Mouse (Mus musculus) Patski (cell line): ENCODE data around the gene Wfdc21. TPM values are rescaled to one million over a fixed set of nuclear protein-coding genes. Genes with fewer than 3 reads are reported as not detected.

Experiments
- ATAC-seq: fragments of 100-300 bp; one replicate; pipeline ENCODE4 v1.8.0; 2021
- CTCF ChIA-PET: fragments of 350-600 bp; sonication (Branson Sonifier 250); formaldehyde crosslinking; loops from one replicate; lab custom pipeline; 2022; ENCODE audit warnings: inconsistent platforms; lab: Charles Lee
- POLR2A ChIA-PET: fragments of 350-600 bp; sonication (Branson Sonifier 250); formaldehyde crosslinking; loops from one replicate; lab custom pipeline; 2022; ENCODE audit warnings: antibody characterized with exemption, inconsistent platforms; lab: Charles Lee
- DNase-seq: peaks from one replicate; pipeline ENCODE4 v3.0.0-alpha.2; 2011; ENCODE audit warnings: low read depth, low spot score
- H3K27me3 ChIP-seq: fragments of 371-371 bp; one replicate; pipeline ENCODE4 v1.5.1; 2021
- CTCF ChIP-seq: fragments of 100-300 bp; IDR thresholded peaks from one replicate; pipeline ENCODE4 v1.5.1; 2021
- in situ Hi-C: fragments of 300-500 bp; cut with MboI; formaldehyde crosslinking; loops from 3 replicates; pipeline ENCODE4 v1.11.1; 2018; ENCODE audit warnings: low pct_unique_long_range_greater_than_20kb, mixed read lengths
- polyA plus RNA-seq: library from polyadenylated mRNA; unstranded; gene quantifications from one replicate; pipeline ENCODE4 v1.2.3, GENCODE M21; 2021

The Wfdc21 gene
- polyA plus RNA-seq, 1 experiment from 2014 or later: not detected

- no peak for ATAC-seq
- TF ChIP-seq CTCF: no peak
- DNase-seq: no peak
- no peaks in the 10 kb centered on the region for H3K27me3 ChIP-seq
- ChIA-PET POLR2A (no interaction called here), CTCF (no interaction called here)
- in situ Hi-C loops: loop anchor here (5.0 to 10.0 kb wide), 2 partner anchors 91 to 288 kb away; no protein-coding TSS in a partner anchor
These were observed 13.6 kb upstream of the Wfdc21 start for GRCm38 (mm10) chr11:83733071-83733640.

- TF ChIP-seq CTCF: no peak
- in situ Hi-C loops: loop anchor here (5.0 to 10.0 kb wide), 2 partner anchors 92 to 289 kb away; no protein-coding TSS in a partner anchor
- CTCF ChIA-PET: no interaction called here
These were observed 12.5 kb upstream of the Wfdc21 start for GRCm38 (mm10) chr11:83734215-83734614.

GRCm38 (mm10) chr11:83735881-83736280 is 10.9 kb upstream of the Wfdc21 start:
- H3K27me3 ChIP-seq: no peaks in the 10 kb centered on the region
- POLR2A ChIA-PET: no interaction called here
- in situ Hi-C loops: loop anchor here (5.0 to 10.0 kb wide), 2 partner anchors 174 to 291 kb away; no protein-coding TSS in a partner anchor
- DNase-seq (no peak), ATAC-seq (no peak)
- TF ChIP-seq CTCF: no peak
- CTCF ChIA-PET: interaction anchor here (1.7 kb wide), 1 partner anchor 11 kb away, joined by 5 read pairs; the partner anchor contains the start of gene Wfdc21

More at GRCm38 (mm10) chr11:83734215-83734614, 12.5 kb upstream of the Wfdc21 start:
- POLR2A ChIA-PET: no interaction called here
- DNase-seq (no peak), ATAC-seq (no peak)
- H3K27me3 ChIP-seq: no peaks in the 10 kb centered on the region

GRCm38 (mm10) chr11:83737109-83737558 is 9.6 kb upstream of the Wfdc21 start:
- TF ChIP-seq CTCF: no peak
- POLR2A ChIA-PET: no interaction called here
- DNase-seq (no peak), ATAC-seq (no peak)
- peaks cover 8% of the 10 kb centered on the region for H3K27me3 ChIP-seq
- CTCF ChIA-PET: interaction anchor here (2.6 kb wide), 1 partner anchor 106 kb away, joined by 8 read pairs; no protein-coding TSS in a partner anchor
- in situ Hi-C loops: loop anchor here (5.0 to 10.0 kb wide), 2 partner anchors 175 to 292 kb away; no protein-coding TSS in a partner anchor

GRCm38 (mm10) chr11:83739241-83739640 is 7.5 kb upstream of the Wfdc21 start:
- in situ Hi-C loops: loop anchor here (5.0 to 10.0 kb wide), 2 partner anchors 177 to 294 kb away; no protein-coding TSS in a partner anchor
- DNase-seq (no peak), ATAC-seq (no peak)
- peaks cover 8% of the 10 kb centered on the region for H3K27me3 ChIP-seq
- TF ChIP-seq CTCF: peak; percentile 90
- CTCF ChIA-PET: interaction anchor here (1.1 to 2.6 kb wide), 5 partner anchors 99 to 183 kb away, joined by 3 to 9 read pairs (median 4); no protein-coding TSS in a partner anchor
- POLR2A ChIA-PET: no interaction called here

GRCm38 (mm10) chr11:83740443-83740991 is 6.2 kb upstream of the Wfdc21 start:
- peaks cover 12% of the 10 kb centered on the region for H3K27me3 ChIP-seq
- no peak for TF ChIP-seq CTCF
- ChIA-PET CTCF (interaction anchor here (0.8 to 1.4 kb wide), 5 partner anchors 13 to 184 kb away, joined by 3 to 7 read pairs (median 3); partner anchors contain the start of gene Heatr6), POLR2A (interaction anchor here (1.1 kb wide), 1 partner anchor 13 kb away, joined by 3 read pairs; no protein-coding TSS in a partner anchor)
- in situ Hi-C loops: no loop called here
- no peak for ATAC-seq
- DNase-seq: no peak

GRCm38 (mm10) chr11:83741841-83742240 is 4.9 kb upstream of the Wfdc21 start:
- CTCF ChIA-PET: no interaction called here
- peaks cover 18% of the 10 kb centered on the region for H3K27me3 ChIP-seq
- POLR2A ChIA-PET: no interaction called here
- no peak for ATAC-seq
- DNase-seq: no peak
- TF ChIP-seq CTCF: no peak
- in situ Hi-C loops: no loop called here

- no peak for TF ChIP-seq CTCF
- POLR2A ChIA-PET: no interaction called here
- ATAC-seq: no peak
These were observed 3.9 kb upstream of the Wfdc21 start for GRCm38 (mm10) chr11:83742731-83743355.

GRCm38 (mm10) chr11:83743525-83743924 is 3.2 kb upstream of the Wfdc21 start:
- in situ Hi-C loops: no loop called here
- no peak for TF ChIP-seq CTCF
- H3K27me3 ChIP-seq: peaks cover 24% of the 10 kb centered on the region
- POLR2A ChIA-PET: no interaction called here
- DNase-seq (no peak), ATAC-seq (no peak)
- CTCF ChIA-PET: interaction anchor here (0.6 to 1.2 kb wide), 2 partner anchors 15 to 151 kb away, joined by 3 to 5 read pairs; partner anchors contain the start of gene Ccl6

More at GRCm38 (mm10) chr11:83742731-83743355, 3.9 kb upstream of the Wfdc21 start:
- H3K27me3 ChIP-seq: peaks cover 18% of the 10 kb centered on the region
- no peak for DNase-seq
- in situ Hi-C loops: no loop called here
- CTCF ChIA-PET: interaction anchor here (0.6 kb wide), 1 partner anchor 14 kb away, joined by 3 read pairs; no protein-coding TSS in a partner anchor

- ChIA-PET POLR2A (no interaction called here), CTCF (interaction anchor here (1.3 to 1.4 kb wide), 2 partner anchors 10 to 13 kb away, joined by 3 to 5 read pairs; no protein-coding TSS in a partner anchor)
- no peak for TF ChIP-seq CTCF
- peaks cover 40% of the 10 kb centered on the region for H3K27me3 ChIP-seq
- no peak for DNase-seq
- in situ Hi-C loops: no loop called here
- ATAC-seq: no peak
These were observed 588 bp upstream of the Wfdc21 start for GRCm38 (mm10) chr11:83746152-83746551.
